Mouse (Mus musculus) intestine, embryonic 14.5 days (tissue): ENCODE data around the gene Gas2. TPM values are rescaled to one million over a fixed set of nuclear protein-coding genes. Genes with fewer than 3 reads are reported as not detected.

ENCODE experiments used
- ATAC-seq: fragments of 200-750 bp; cut with Nextera tagmentation; replicated peaks from 2 replicates; pipeline ENCODE4 v1.8.0; 2017; ENCODE audit warnings: low read depth, moderate number of reproducible peaks, moderate TSS enrichment, moderate library complexity; ENCODE audit not compliant: low FRiP score, low TSS enrichment
- DNase-seq: peaks from one replicate; pipeline ENCODE4 v3.0.0-alpha.2; 2018; ENCODE audit warnings: low spot score
- H3K27ac ChIP-seq: fragments of 300-500 bp; sonication (generic); 2 replicates; pipeline ENCODE4 v1.5.1; 2014; ENCODE audit warnings: low read depth, mild to moderate bottlenecking, control low read depth
- H3K27me3 ChIP-seq: fragments of 300-500 bp; sonication (generic); replicated peaks from 2 replicates; pipeline ENCODE4 v1.6.1; 2014; ENCODE audit warnings: low read length, control low read depth; ENCODE audit not compliant: control insufficient read depth, insufficient read depth
- H3K36me3 ChIP-seq: fragments of 300-500 bp; sonication (generic); 2 replicates; pipeline ENCODE4 v1.6.1; 2014; ENCODE audit warnings: low read length, control low read depth; ENCODE audit not compliant: control insufficient read depth, insufficient read depth
- H3K4me1 ChIP-seq: fragments of 300-500 bp; sonication (generic); replicated peaks from 2 replicates; pipeline ENCODE4 v1.6.1; 2014; ENCODE audit warnings: low read length, control low read depth, mixed read lengths; ENCODE audit not compliant: control insufficient read depth, insufficient read depth
- H3K4me2 ChIP-seq: fragments of 300-500 bp; sonication (generic); 2 replicates; pipeline ENCODE4 v1.6.1; 2014; ENCODE audit warnings: low read length
- H3K4me3 ChIP-seq: fragments of 300-500 bp; sonication (generic); 2 replicates; pipeline ENCODE4 v1.5.1; 2014; ENCODE audit warnings: low read depth, low read length, control low read depth, mixed read lengths
- H3K9ac ChIP-seq: fragments of 300-500 bp; sonication (generic); 2 replicates; pipeline ENCODE4 v1.6.1; 2014; ENCODE audit warnings: mild to moderate bottlenecking, low read length
- H3K9me3 ChIP-seq: fragments of 300-500 bp; sonication (generic); 2 replicates; pipeline ENCODE4 v1.6.1; 2016; ENCODE audit warnings: low read length, control low read depth; ENCODE audit not compliant: control insufficient read depth
- WGBS: fragments of 180-500 bp; shearing (Covaris S2); extraction: QIAGEN DNeasy Blood & Tissue Kit; methylation state at CpG from one replicate; pipeline ENCODE4 v1.1.7; 2014; 5-methylcytosine and 5-hydroxymethylcytosine counted together
- polyA plus RNA-seq: library from polyadenylated mRNA; unstranded; fragments of >200 nt; fragmentation: Nextera tagmentation; extraction: Ambion mirVana; gene quantifications from 2 replicates; pipeline ENCODE4 v1.2.1, GENCODE M21; 2014

The Gas2 gene
- polyA plus RNA-seq, 1 experiment from 2014 or later: 16.0 TPM

- 52% methylated on average over 6 of the region's 6 CpGs for WGBS
- Histone ChIP-seq H3K9me3 (no peaks in the 10 kb centered on the region), H3K27me3 (no peaks in the 10 kb centered on the region), H3K27ac (no peak overlapping the region), H3K36me3 (no peaks in the 10 kb centered on the region), H3K4me3 (no peak overlapping the region), H3K4me2 (no peak overlapping the region), H3K4me1 (no peaks in the 10 kb centered on the region), H3K9ac (no peak overlapping the region)
- no peak for DNase-seq
- ATAC-seq: no peak
These were observed 125.1 kb downstream of the Gas2 start for GRCm38 (mm10) chr7:51986909-51987308.

- Histone ChIP-seq H3K4me1 (no peaks in the 10 kb centered on the region), H3K4me2 (no peak overlapping the region), H3K27me3 (no peaks in the 10 kb centered on the region), H3K27ac (no peak overlapping the region), H3K36me3 (no peaks in the 10 kb centered on the region), H3K9ac (no peak overlapping the region), H3K4me3 (no peak overlapping the region), H3K9me3 (no peaks in the 10 kb centered on the region)
- WGBS: 92% methylated on average over 3 of the region's 3 CpGs
- ATAC-seq (no peak), DNase-seq (no peak)
These were observed 129.2 kb downstream of the Gas2 start for GRCm38 (mm10) chr7:51991020-51991419.

- WGBS: under 1% methylated on average over 41 of the region's 47 CpGs
- peak within 1 kb of the TSS; percentile 58 for H3K4me3 ChIP-seq
- no peaks in the 10 kb centered on the region for H3K27me3 ChIP-seq
- H3K4me2 ChIP-seq: peak within 1 kb of the TSS; percentile 66
- H3K9ac ChIP-seq: peak within 1 kb of the TSS; percentile 32
- ATAC-seq: peak; percentile 95
- DNase-seq: peak; percentile 93
- H3K9me3 ChIP-seq: no peaks in the 10 kb centered on the region
- H3K4me1 ChIP-seq: no peaks in the 10 kb centered on the region
- peak within 1 kb of the TSS; percentile 62; the same call in 1 of the 2 replicates for H3K27ac ChIP-seq
- no peaks in the 10 kb centered on the region for H3K36me3 ChIP-seq
These were observed 143.9 kb downstream of the Gas2 start, which contains the start of gene Svip for GRCm38 (mm10) chr7:52005511-52006295. Svip (minus strand) TSS chr7:52006018.

- no peak for ATAC-seq
- no peak overlapping the region for H3K9ac ChIP-seq
- WGBS: 2% methylated on average over 9 of the region's 9 CpGs
These were observed 144.4 kb downstream of the Gas2 start for GRCm38 (mm10) chr7:52006296-52006630.

GRCm38 (mm10) chr7:52007138-52007537 lies 145.3 kb downstream of the Gas2 start:
- H3K27me3 ChIP-seq: no peaks in the 10 kb centered on the region
- no peaks in the 10 kb centered on the region for H3K9me3 ChIP-seq
- DNase-seq (no peak), ATAC-seq (no peak)
- H3K9ac ChIP-seq: no peak overlapping the region
- H3K36me3 ChIP-seq: no peaks in the 10 kb centered on the region
- no peak overlapping the region for H3K4me3 ChIP-seq
- no peaks in the 10 kb centered on the region for H3K4me1 ChIP-seq
- H3K27ac ChIP-seq: no peak overlapping the region
- 67% methylated on average over 2 of the region's 2 CpGs for WGBS
- H3K4me2 ChIP-seq: no peak overlapping the region; the same call in 1 of the 2 replicates

More at GRCm38 (mm10) chr7:52006296-52006630, 144.4 kb downstream of the Gas2 start:
- no peaks in the 10 kb centered on the region for H3K9me3 ChIP-seq
- no peaks in the 10 kb centered on the region for H3K36me3 ChIP-seq
- H3K4me1 ChIP-seq: no peaks in the 10 kb centered on the region
- H3K4me2 ChIP-seq: peak overlapping the region; percentile 66
- H3K4me3 ChIP-seq: peak overlapping the region; percentile 58
- H3K27ac ChIP-seq: peak overlapping the region; percentile 27; the same call in 1 of the 2 replicates
- no peak for DNase-seq
- H3K27me3 ChIP-seq: no peaks in the 10 kb centered on the region

DNA sequence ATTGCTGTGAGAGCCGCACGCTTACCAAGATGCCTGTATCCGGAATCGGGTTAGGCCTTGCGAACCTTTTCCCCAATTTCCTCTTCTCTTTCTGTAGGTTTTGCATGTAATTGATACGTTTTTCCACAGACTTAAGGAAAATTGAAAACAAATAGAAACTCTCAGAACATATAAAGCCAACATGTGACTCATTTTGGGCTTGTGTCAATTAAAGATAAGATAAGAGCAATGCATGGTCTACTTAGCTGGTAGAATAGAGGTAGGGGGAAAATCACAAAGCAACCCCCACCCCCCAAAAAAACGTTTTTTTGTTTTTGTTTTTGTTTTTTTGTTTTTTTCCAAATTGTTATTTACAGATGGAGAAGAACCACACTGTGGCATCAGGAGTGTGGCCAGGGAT lies 151.6 kb downstream of the Gas2 start:
- Histone ChIP-seq H3K27ac (no peak overlapping the region), H3K4me3 (no peak overlapping the region), H3K27me3 (no peaks in the 10 kb centered on the region), H3K4me2 (no peak overlapping the region), H3K9me3 (no peaks in the 10 kb centered on the region), H3K9ac (no peak overlapping the region), H3K4me1 (no peaks in the 10 kb centered on the region), H3K36me3 (no peaks in the 10 kb centered on the region)
- no peak for ATAC-seq
- DNase-seq: no peak
- 77% methylated on average over 7 of the region's 7 CpGs for WGBS

GRCm38 (mm10) chr7:52015180-52015579 lies 153.4 kb downstream of the Gas2 start:
- Histone ChIP-seq H3K36me3 (no peaks in the 10 kb centered on the region), H3K9me3 (no peaks in the 10 kb centered on the region), H3K27ac (no peak overlapping the region), H3K4me1 (no peaks in the 10 kb centered on the region), H3K4me3 (no peak overlapping the region), H3K9ac (no peak overlapping the region), H3K4me2 (no peak overlapping the region), H3K27me3 (no peaks in the 10 kb centered on the region)
- no peak for DNase-seq
- WGBS: 89% methylated on average over 1 of the region's 1 CpGs
- ATAC-seq: no peak

DNA sequence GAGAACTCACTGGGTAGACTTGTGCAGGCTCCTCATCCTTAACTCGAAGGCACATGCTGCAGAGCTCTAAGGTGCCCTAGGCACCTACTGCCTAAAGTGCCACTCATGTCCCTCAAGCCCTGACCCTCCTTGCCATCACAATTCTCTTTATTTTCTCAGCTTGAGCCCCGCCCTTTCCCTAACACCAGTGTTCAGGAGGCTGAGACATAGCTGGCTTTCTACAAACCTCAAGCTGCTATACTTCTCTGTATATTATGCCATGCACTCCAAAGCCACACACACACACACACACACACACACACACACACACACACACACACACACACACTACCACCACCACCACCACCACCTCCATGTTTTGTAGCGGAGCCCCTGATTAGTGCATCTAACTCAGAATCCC lies 153.8 kb downstream of the Gas2 start, which contains the start of gene 1700015G11Rik:
TSS of gene 1700015G11Rik (minus strand) at position 101 of the 400 bp plus-strand sequence.
- Histone ChIP-seq H3K9me3 (no peaks in the 10 kb centered on the region), H3K4me3 (no peak within 1 kb of the TSS), H3K9ac (no peak within 1 kb of the TSS), H3K4me2 (no peak within 1 kb of the TSS), H3K4me1 (no peaks in the 10 kb centered on the region), H3K27me3 (no peaks in the 10 kb centered on the region), H3K36me3 (no peaks in the 10 kb centered on the region), H3K27ac (no peak within 1 kb of the TSS)
- DNase-seq: no peak
- 77% methylated on average over 3 of the region's 3 CpGs for WGBS
- no peak for ATAC-seq

DNA sequence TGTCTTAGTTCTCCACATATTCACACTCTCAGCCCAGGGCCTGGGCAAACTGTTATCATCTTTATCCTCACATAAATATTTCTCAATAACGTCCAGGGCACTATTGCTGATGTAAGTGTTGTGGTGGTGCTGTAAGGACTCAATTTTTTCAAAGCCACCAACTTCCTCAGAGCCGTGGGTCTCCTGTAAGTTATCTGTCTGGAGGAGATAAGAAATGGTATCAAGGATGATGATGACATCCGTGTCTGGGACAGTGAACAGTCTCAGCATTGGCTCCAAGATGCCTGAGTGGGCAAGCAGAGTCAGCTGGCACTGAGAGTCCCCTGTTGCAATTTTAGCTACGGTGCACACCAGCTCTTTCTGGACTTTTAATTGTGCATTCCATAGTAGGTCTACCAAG lies 160.2 kb downstream of the Gas2 start:
- H3K4me1 ChIP-seq: no peaks in the 10 kb centered on the region
- H3K36me3 ChIP-seq: no peaks in the 10 kb centered on the region
- no peak overlapping the region for H3K4me2 ChIP-seq
- ATAC-seq (no peak), DNase-seq (no peak)
- H3K9me3 ChIP-seq: no peaks in the 10 kb centered on the region
- H3K27me3 ChIP-seq: no peaks in the 10 kb centered on the region
- H3K27ac ChIP-seq: no peak overlapping the region
- no peak overlapping the region for H3K4me3 ChIP-seq
- WGBS: 78% methylated on average over 4 of the region's 4 CpGs
- H3K9ac ChIP-seq: no peak overlapping the region
